ENCODE assay signal across 14 mouse cellular contexts in genomic region chr15:32433833-32434155, GRCm38 (mm10).
DNase-seq lines count a peak whose midpoint lies in the region; ATAC-seq lines count a peak whose summit lies in the region.
"Had no signal": no experiment of that assay in that cellular context is flagged by ENCODE, and none has a peak within 500 bp of the region (broad histone marks: within the 10 kb centered on the region; RNA-seq: fewer than 3 reads in every experiment).

No protein-coding gene starts in this region.

- H3K36me3 ChIP-seq in neural tube, embryonic 13.5 days, result no peaks in the 10 kb centered on the region
- H3K36me3 ChIP-seq in neural tube, embryonic 15.5 days, result no peaks in the 10 kb centered on the region
- no peaks in the 10 kb centered on the region for H3K36me3 ChIP-seq in forebrain, embryonic 13.5 days (ENCODE audit: poor library complexity, severe bottlenecking)
- H3K36me3 ChIP-seq in limb, embryonic 10.5 days, result no peaks in the 10 kb centered on the region
- H3K36me3 ChIP-seq: heart, embryonic 10.5 days; lung, embryonic 15.5 days; stomach, embryonic 15.5 days had no signal

- no peaks in the 10 kb centered on the region for H3K9me3 ChIP-seq in neural tube, embryonic 13.5 days
- no peaks in the 10 kb centered on the region for H3K9me3 ChIP-seq in neural tube, embryonic 15.5 days (replicated peaks)
- H3K9me3 ChIP-seq in forebrain, embryonic 13.5 days (replicated peaks), result no peaks in the 10 kb centered on the region
- H3K9me3 ChIP-seq in limb, embryonic 10.5 days (replicated peaks), result no peaks in the 10 kb centered on the region
- H3K9me3 ChIP-seq: heart, embryonic 10.5 days; lung, embryonic 15.5 days; stomach, embryonic 15.5 days had no signal

- H3K9ac ChIP-seq in neural tube, embryonic 13.5 days, result no peak overlapping the region
- H3K9ac ChIP-seq in neural tube, embryonic 15.5 days (replicated peaks), result no peak overlapping the region
- no peak overlapping the region for H3K9ac ChIP-seq in forebrain, embryonic 13.5 days
- H3K9ac ChIP-seq: lung, embryonic 15.5 days; stomach, embryonic 15.5 days had no signal

- DNase-seq in limb, embryonic 10.5 days (ENCODE audit: low spot score), result no peak
- DNase-seq in left cerebral cortex, adult 11 months (ENCODE audit: low spot score), result no peak
- no peak for DNase-seq in cerebellum, adult 11 months
- no peak for DNase-seq in gastrocnemius, adult 8-10 months (ENCODE audit: low spot score in 2 of 2)
- DNase-seq: cerebellum, adult 9-10 months; gastrocnemius, postnatal 10 days; kidney, adult 9 months; thymus, postnatal 25 days had no signal

- H3K4me2 ChIP-seq in neural tube, embryonic 13.5 days, result no peak overlapping the region
- H3K4me2 ChIP-seq in neural tube, embryonic 15.5 days, result no peak overlapping the region
- no peak overlapping the region for H3K4me2 ChIP-seq in forebrain, embryonic 13.5 days
- H3K4me2 ChIP-seq: lung, embryonic 15.5 days; stomach, embryonic 15.5 days had no signal

- no peaks in the 10 kb centered on the region for H3K27me3 ChIP-seq in neural tube, embryonic 13.5 days
- H3K27me3 ChIP-seq in neural tube, embryonic 15.5 days (replicated peaks), result no peaks in the 10 kb centered on the region
- H3K27me3 ChIP-seq in forebrain, embryonic 13.5 days, result no peaks in the 10 kb centered on the region
- H3K27me3 ChIP-seq in limb, embryonic 10.5 days (ENCODE audit: low read depth, poor library complexity, severe bottlenecking), result no peaks in the 10 kb centered on the region
- H3K27me3 ChIP-seq: lung, embryonic 15.5 days; stomach, embryonic 15.5 days had no signal

- no peaks in the 10 kb centered on the region; the same call in none of the 2 replicates for H3K4me1 ChIP-seq in neural tube, embryonic 13.5 days (replicated peaks)
- H3K4me1 ChIP-seq in neural tube, embryonic 15.5 days, result 0 out of 2 replicates have a peak, but pooled peaks cover 5% of the 10 kb centered on the region
- peaks cover 19% of the 10 kb centered on the region for H3K4me1 ChIP-seq in forebrain, embryonic 13.5 days
- peaks cover 29% of the 10 kb centered on the region for H3K4me1 ChIP-seq in limb, embryonic 10.5 days
- H3K4me1 ChIP-seq: heart, embryonic 10.5 days; stomach, embryonic 15.5 days had no signal

- H3K27ac ChIP-seq in neural tube, embryonic 13.5 days (replicated peaks), result no peak overlapping the region
- H3K27ac ChIP-seq in neural tube, embryonic 15.5 days (replicated peaks), result no peak overlapping the region
- no peak overlapping the region for H3K27ac ChIP-seq in forebrain, embryonic 13.5 days
- H3K27ac ChIP-seq in limb, embryonic 10.5 days, result peak overlapping the region; percentile 81
- H3K27ac ChIP-seq: heart, embryonic 10.5 days; lung, embryonic 15.5 days; stomach, embryonic 15.5 days had no signal

- H3K4me3 ChIP-seq in neural tube, embryonic 13.5 days, result no peak overlapping the region
- no peak overlapping the region for H3K4me3 ChIP-seq in neural tube, embryonic 15.5 days (replicated peaks)
- H3K4me3 ChIP-seq in forebrain, embryonic 13.5 days, result no peak overlapping the region
- H3K4me3 ChIP-seq in limb, embryonic 10.5 days, result no peak overlapping the region
- H3K4me3 ChIP-seq: heart, embryonic 10.5 days; lung, embryonic 15.5 days; stomach, embryonic 15.5 days had no signal

- ATAC-seq in neural tube, embryonic 13.5 days (ENCODE audit: low read depth), result peak; percentile 53
- ATAC-seq in neural tube, embryonic 15.5 days (ENCODE audit: low FRiP score), result no peak
- ATAC-seq in forebrain, embryonic 13.5 days, result peak; percentile 71
